Comparison of ENCODE assay signal across 14 mouse cellular contexts in the genomic region with DNA sequence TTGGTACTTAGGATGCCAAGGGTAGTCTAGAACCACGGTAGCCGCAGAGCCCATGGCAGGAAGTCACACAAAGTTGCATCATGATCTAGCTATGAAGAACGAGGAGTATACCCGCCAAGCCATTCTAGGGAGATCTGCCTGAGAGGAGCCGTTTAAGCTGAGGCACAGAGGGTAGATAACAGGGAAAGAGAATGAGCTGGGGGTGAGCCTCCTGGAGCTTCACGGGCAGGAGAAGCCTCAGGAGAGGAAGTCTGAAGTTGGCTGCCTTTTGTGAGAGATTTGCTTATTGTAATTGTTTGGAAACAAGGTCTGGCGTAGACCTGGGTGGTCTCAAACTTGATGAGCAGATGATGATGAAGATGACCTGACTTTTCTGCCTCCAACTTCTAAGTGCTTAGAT.
"Had no signal": no experiment of that assay in that cellular context is flagged by ENCODE, and none has a peak within 500 bp of the region (broad histone marks: within the 10 kb centered on the region; RNA-seq: fewer than 3 reads in every experiment).

No protein-coding gene starts in this region.

- H3K27me3 ChIP-seq: limb, embryonic 12.5 days; limb, embryonic 15.5 days; lung, embryonic 15.5 days; midbrain, embryonic 12.5 days; neural tube, embryonic 13.5 days had no signal

- ATAC-seq: midbrain, embryonic 16.5 days had no signal

- H3K27ac ChIP-seq: limb, embryonic 12.5 days; limb, embryonic 15.5 days; lung, embryonic 15.5 days; midbrain, embryonic 12.5 days; neural tube, embryonic 13.5 days; stomach, postnatal 0 days had no signal

- H3K4me3 ChIP-seq: limb, embryonic 12.5 days; limb, embryonic 15.5 days; lung, embryonic 15.5 days; midbrain, embryonic 12.5 days; myocyte; neural tube, embryonic 13.5 days had no signal

- DNase-seq: left cerebral cortex, postnatal 4 days; lung, postnatal 10 days; right cerebral cortex, postnatal 4 days; thymus, adult 2 months; thymus, postnatal 14 days; thymus, postnatal 4 days had no signal

- H3K4me2 ChIP-seq: limb, embryonic 12.5 days; limb, embryonic 15.5 days; lung, embryonic 15.5 days; midbrain, embryonic 12.5 days; neural tube, embryonic 13.5 days had no signal

- H3K36me3 ChIP-seq: limb, embryonic 12.5 days; limb, embryonic 15.5 days; lung, embryonic 15.5 days; midbrain, embryonic 12.5 days; neural tube, embryonic 13.5 days had no signal

- H3K9ac ChIP-seq: limb, embryonic 12.5 days; limb, embryonic 15.5 days; lung, embryonic 15.5 days; midbrain, embryonic 12.5 days; neural tube, embryonic 13.5 days had no signal

- H3K4me1 ChIP-seq: limb, embryonic 12.5 days; limb, embryonic 15.5 days; lung, embryonic 15.5 days; neural tube, embryonic 13.5 days had no signal

- H3K9me3 ChIP-seq: limb, embryonic 12.5 days; limb, embryonic 15.5 days; lung, embryonic 15.5 days; midbrain, embryonic 12.5 days; neural tube, embryonic 13.5 days had no signal
